Comparison of ENCODE assay signal across 1 mouse cellular context in the genomic region with DNA sequence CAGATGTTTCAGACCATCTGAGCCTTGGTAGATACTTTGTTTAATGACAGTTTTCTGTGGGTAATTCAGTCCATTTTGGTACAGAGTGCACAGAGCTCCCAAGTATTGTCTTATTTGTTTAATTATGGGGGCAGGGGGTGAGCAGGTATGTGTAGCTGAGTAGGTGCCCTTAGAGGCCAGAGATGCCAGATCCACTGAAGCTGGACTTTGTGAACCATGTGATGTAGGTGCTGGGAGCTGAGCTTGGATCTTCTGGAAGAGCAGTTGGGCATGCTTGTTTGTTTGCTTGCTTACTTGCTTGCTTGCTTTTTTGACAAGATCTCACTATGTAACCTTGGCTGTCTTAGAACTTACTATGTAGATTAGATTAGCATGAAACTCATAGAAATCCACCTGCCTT.
TF ChIP-seq lines count a peak whose summit lies in the region.

No protein-coding gene starts in this region.

TF ChIP-seq in MEL, 35 proteins besides CTCF, POLR2A, EP300 and RAD21:
- TF ChIP-seq TAL1 (IDR thresholded peaks at IDR 0.05; ENCODE audit: low read length) (no peak), ZKSCAN1 (IDR thresholded peaks at IDR 0.05; ENCODE audit: low read depth, low read length) (no peak), MAZ (IDR thresholded peaks at IDR 0.05; ENCODE audit: low read depth, low read length) (no peak), POLR2AphosphoS5 (IDR thresholded peaks at IDR 0.05; ENCODE audit: borderline replicate concordance, low read depth, low read length) (no peak), ZC3H11A (IDR thresholded peaks at IDR 0.05; ENCODE audit: low read depth, low read length) (no peak), GATA1 (IDR thresholded peaks at IDR 0.05; ENCODE audit: low read depth, low read length) (no peak), CHD1 (IDR thresholded peaks at IDR 0.05; ENCODE audit: low read depth, low read length) (no peak), POLR2AphosphoS2 (IDR thresholded peaks at IDR 0.05; ENCODE audit: low read length) (no peak), MAFK (IDR thresholded peaks at IDR 0.05; ENCODE audit: borderline replicate concordance, low read depth, low read length) (no peak), NELFE (IDR thresholded peaks at IDR 0.05; ENCODE audit: low read depth, low read length) (no peak), JUND (IDR thresholded peaks at IDR 0.05; ENCODE audit: low read depth, low read length) (no peak), MYC (IDR thresholded peaks at IDR 0.05; ENCODE audit: low read depth, low read length) (no peak), GABPA (IDR thresholded peaks at IDR 0.05; ENCODE audit: low read depth, low read length) (no peak), USF1 (IDR thresholded peaks at IDR 0.05; ENCODE audit: low read depth, low read length) (no peak), SMC3 (IDR thresholded peaks at IDR 0.05; ENCODE audit: low read depth, low read length) (no peak), MEF2A (IDR thresholded peaks at IDR 0.05; ENCODE audit: extremely low read depth, insufficient replicate concordance, low read depth, low read length, poor library complexity, severe bottlenecking) (no peak)
TF ChIP-seq in MEL: peak in this region for 0.
